Comparison of ENCODE assay signal across 12 mouse cellular contexts in the genomic region with DNA sequence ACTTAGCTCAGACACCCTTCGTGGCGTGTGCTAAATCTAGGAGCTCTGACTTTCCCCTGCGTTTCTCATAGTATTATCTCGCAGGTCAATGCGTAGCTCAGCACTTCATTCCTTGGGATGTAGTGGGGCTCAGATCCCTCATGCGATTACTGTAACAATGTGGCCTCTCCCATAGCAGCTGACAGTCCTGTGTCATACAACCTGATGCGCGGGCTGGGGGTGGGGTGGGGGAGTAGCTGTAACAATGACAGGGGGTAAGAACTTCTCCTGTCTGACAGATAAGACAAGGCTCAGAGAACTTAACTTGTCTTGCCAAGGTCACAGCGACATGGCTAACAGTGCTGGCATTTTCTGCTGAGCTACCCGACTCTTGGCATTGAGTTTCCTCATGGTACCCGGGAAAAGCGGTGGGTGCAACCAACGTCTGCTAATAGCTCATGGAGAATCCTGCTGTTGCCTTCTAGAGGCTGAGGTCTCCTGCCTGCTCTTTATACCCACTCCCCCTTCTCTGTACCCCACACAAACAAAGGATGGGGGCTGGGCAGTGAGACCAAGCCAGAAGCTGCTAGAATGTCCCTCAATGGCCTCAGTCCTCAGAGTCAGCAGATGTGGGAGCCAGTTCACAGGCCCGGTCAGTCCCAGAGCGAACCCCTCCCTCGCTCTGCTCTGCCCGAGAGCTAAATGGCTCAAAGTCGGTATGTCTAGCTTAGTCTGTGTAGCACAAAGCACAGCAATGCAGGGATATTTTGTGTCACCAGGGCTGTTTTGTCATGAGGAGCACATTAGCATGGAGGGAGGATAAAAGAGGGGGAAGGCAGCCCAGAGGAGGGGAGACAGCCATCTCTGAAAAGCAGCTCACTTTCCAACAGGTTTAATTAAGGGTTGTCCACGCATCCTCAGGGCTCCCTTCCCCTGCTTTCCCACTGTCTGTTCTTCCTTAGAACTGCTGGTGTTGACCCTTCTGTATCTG. TPM values are rescaled to one million over a fixed set of nuclear protein-coding genes. Genes with fewer than 3 reads are reported as not detected.
DNase-seq lines count a peak whose midpoint lies in the region; ATAC-seq lines count a peak whose summit lies in the region.
"Had no signal": no experiment of that assay in that cellular context is flagged by ENCODE, and none has a peak within 500 bp of the region (broad histone marks: within the 10 kb centered on the region; RNA-seq: fewer than 3 reads in every experiment).

No protein-coding gene starts in this region.

- no peaks in the 10 kb centered on the region for H3K9me3 ChIP-seq in kidney, embryonic 14.5 days (ENCODE audit: control insufficient read depth, low read length)
- no peaks in the 10 kb centered on the region for H3K9me3 ChIP-seq in embryonic facial prominence, embryonic 10.5 days
- no peaks in the 10 kb centered on the region for H3K9me3 ChIP-seq in forebrain, embryonic 15.5 days
- H3K9me3 ChIP-seq in midbrain, embryonic 13.5 days, result no peaks in the 10 kb centered on the region

- H3K27me3 ChIP-seq in kidney, embryonic 14.5 days (ENCODE audit: control insufficient read depth, insufficient read depth, low read length), result no peaks in the 10 kb centered on the region
- peaks cover 17% of the 10 kb centered on the region; the same call in 1 of the 2 replicates for H3K27me3 ChIP-seq in embryonic facial prominence, embryonic 10.5 days (replicated peaks; ENCODE audit: low read depth, poor library complexity, severe bottlenecking)
- no peaks in the 10 kb centered on the region for H3K27me3 ChIP-seq in forebrain, embryonic 15.5 days
- H3K27me3 ChIP-seq in midbrain, embryonic 13.5 days, result 0 out of 2 replicates have a peak, but pooled peaks cover 3% of the 10 kb centered on the region

- no peak overlapping the region for H3K4me3 ChIP-seq in kidney, embryonic 14.5 days (ENCODE audit: low read length)
- H3K4me3 ChIP-seq in embryonic facial prominence, embryonic 10.5 days, result 0 out of 2 replicates have a peak overlapping the region, but pooled peaks have one; percentile 27
- no peak overlapping the region for H3K4me3 ChIP-seq in forebrain, embryonic 15.5 days
- H3K4me3 ChIP-seq in midbrain, embryonic 13.5 days (replicated peaks), result no peak overlapping the region

- H3K9ac ChIP-seq in kidney, embryonic 14.5 days (ENCODE audit: low read depth, low read length), result no peak overlapping the region
- H3K9ac ChIP-seq in forebrain, embryonic 15.5 days (replicated peaks), result no peak overlapping the region
- peak overlapping the region; percentile 39; the same call in 1 of the 2 replicates for H3K9ac ChIP-seq in midbrain, embryonic 13.5 days (replicated peaks)

- H3K27ac ChIP-seq in kidney, embryonic 14.5 days (ENCODE audit: low read depth, low read length), result peak overlapping the region; percentile 30; the same call in 1 of the 2 replicates
- H3K27ac ChIP-seq in embryonic facial prominence, embryonic 10.5 days (replicated peaks), result peak overlapping the region; percentile 72
- peak overlapping the region; percentile 51; the same call in 1 of the 2 replicates for H3K27ac ChIP-seq in forebrain, embryonic 15.5 days (replicated peaks)
- H3K27ac ChIP-seq in midbrain, embryonic 13.5 days, result peak overlapping the region; percentile 65
- H3K27ac ChIP-seq: macrophage had no signal

- DNase-seq in kidney, adult 11 months, result no peak
- DNase-seq in embryonic facial prominence, embryonic 10.5 days (ENCODE audit: low spot score), result no peak
- no peak for DNase-seq in thymus, postnatal 4 days
- no peak for DNase-seq in adrenal gland, postnatal 14 days
- DNase-seq: embryo, embryonic 11 days; gastrocnemius, postnatal 14 days; thymus, postnatal 36 days had no signal

- ATAC-seq in kidney, embryonic 14.5 days (ENCODE audit: low FRiP score, low TSS enrichment), result peak; percentile 28; the same call in 1 of the 2 replicates
- peak; percentile 39 for ATAC-seq in forebrain, embryonic 15.5 days (replicated peaks)
- ATAC-seq in midbrain, embryonic 13.5 days, result peak; percentile 35
- no peak for ATAC-seq in monocyte, adult 5-6 weeks (replicated peaks; ENCODE audit: insufficient number of reproducible peaks, low FRiP score, low TSS enrichment, poor library complexity, severe bottlenecking)

- H3K4me1 ChIP-seq in kidney, embryonic 14.5 days (ENCODE audit: control insufficient read depth, insufficient read depth, low read length), result peaks cover 33% of the 10 kb centered on the region
- peaks cover 69% of the 10 kb centered on the region for H3K4me1 ChIP-seq in embryonic facial prominence, embryonic 10.5 days
- peaks cover 27% of the 10 kb centered on the region for H3K4me1 ChIP-seq in forebrain, embryonic 15.5 days
- peaks cover 43% of the 10 kb centered on the region for H3K4me1 ChIP-seq in midbrain, embryonic 13.5 days (replicated peaks)

- H3K36me3 ChIP-seq in kidney, embryonic 14.5 days (ENCODE audit: control insufficient read depth, insufficient read depth, low read length), result no peaks in the 10 kb centered on the region
- 0 out of 2 replicates have a peak, but pooled peaks cover 7% of the 10 kb centered on the region for H3K36me3 ChIP-seq in embryonic facial prominence, embryonic 10.5 days (replicated peaks)
- no peaks in the 10 kb centered on the region for H3K36me3 ChIP-seq in forebrain, embryonic 15.5 days
- H3K36me3 ChIP-seq in midbrain, embryonic 13.5 days, result peaks cover 18% of the 10 kb centered on the region

- 53% methylated on average over 19 of the region's 19 CpGs for WGBS in kidney, embryonic 14.5 days
- WGBS in embryonic facial prominence, embryonic 10.5 days, result 66% methylated on average over 19 of the region's 19 CpGs
- WGBS in forebrain, embryonic 15.5 days, result 43% methylated on average over 19 of the region's 19 CpGs
- 52% methylated on average over 19 of the region's 19 CpGs for WGBS in midbrain, embryonic 13.5 days

- no peak overlapping the region for H3K4me2 ChIP-seq in kidney, embryonic 14.5 days (replicated peaks; ENCODE audit: low read depth, low read length)
- no peak overlapping the region for H3K4me2 ChIP-seq in forebrain, embryonic 15.5 days (replicated peaks)
- H3K4me2 ChIP-seq in midbrain, embryonic 13.5 days (replicated peaks), result no peak overlapping the region

RNA-seq across cellular contexts. Expression of a gene that starts 45.6 kb away (rescaled TPM):
- 36.0 and 45.4 TPM in 2 replicates for polyA plus RNA-seq in kidney, embryonic 14.5 days (2014; fragmentation: Nextera tagmentation; extraction: Ambion mirVana)
- polyA plus RNA-seq in embryonic facial prominence, embryonic 10.5 days (2016; fragmentation: Nextera tagmentation; extraction: Ambion mirVana), result 117 TPM in 2 replicates
- 91.5 and 97.2 TPM in 2 replicates for polyA plus RNA-seq in forebrain, embryonic 15.5 days (2015; fragmentation: Nextera tagmentation; extraction: Ambion mirVana)
- 80.0 and 82.7 TPM in 2 replicates for polyA plus RNA-seq in midbrain, embryonic 13.5 days (2015; fragmentation: Nextera tagmentation; extraction: Ambion mirVana)
- 12.2 to 24.2 TPM (median 16.6 TPM) in 3 replicates for total RNA-seq in monocyte, adult 5-6 weeks (2017)
- 76.8 and 82.7 TPM in 2 replicates for total RNA-seq in adrenal gland, postnatal 14 days (2021)
